Mouse (Mus musculus) heart, postnatal 0 days (tissue): ENCODE results near the gene Acod1. TPM values are rescaled to one million over a fixed set of nuclear protein-coding genes. Genes with fewer than 3 reads are reported as not detected.

Experiments used
- ATAC-seq: fragments of 200-750 bp; cut with Nextera tagmentation; 2 replicates; pipeline ENCODE4 v1.8.0; 2017; ENCODE audit warnings: low read depth, moderate number of reproducible peaks, moderate library complexity; ENCODE audit not compliant: insufficient read depth
- DNase-seq: peaks from one replicate; pipeline ENCODE4 v3.0.0-alpha.2; 2016; ENCODE audit warnings: low spot score
- H3K27ac ChIP-seq: fragments of 300-500 bp; sonication (generic); 2 replicates; pipeline ENCODE4 v1.5.1; 2014; ENCODE audit warnings: low read depth, mild to moderate bottlenecking
- H3K27me3 ChIP-seq: fragments of 300-500 bp; sonication (generic); 2 replicates; pipeline ENCODE4 v1.6.1; 2014; ENCODE audit warnings: low read length, mixed read lengths; ENCODE audit not compliant: control insufficient read depth, insufficient read depth
- H3K36me3 ChIP-seq: fragments of 300-500 bp; sonication (generic); replicated peaks from 2 replicates; pipeline ENCODE4 v1.6.1; 2014; ENCODE audit warnings: low read length, mixed read lengths; ENCODE audit not compliant: control insufficient read depth, insufficient read depth
- H3K4me1 ChIP-seq: fragments of 300-500 bp; sonication (generic); 2 replicates; pipeline ENCODE4 v1.6.1; 2014; ENCODE audit warnings: antibody characterized with exemption; ENCODE audit not compliant: control insufficient read depth, insufficient read depth
- H3K4me2 ChIP-seq: fragments of 300-500 bp; sonication (generic); 2 replicates; pipeline ENCODE4 v1.6.1; 2014; ENCODE audit warnings: low read depth, mild to moderate bottlenecking, low read length, moderate library complexity
- H3K4me3 ChIP-seq: fragments of 300-500 bp; sonication (generic); 2 replicates; pipeline ENCODE4 v1.5.1; 2014; ENCODE audit warnings: low read depth, low read length
- H3K9ac ChIP-seq: fragments of 300-500 bp; sonication (generic); replicated peaks from 2 replicates; pipeline ENCODE4 v1.6.1; 2014; ENCODE audit warnings: low read depth, low read length, mixed read lengths
- H3K9me3 ChIP-seq: fragments of 300-500 bp; sonication (generic); replicated peaks from 2 replicates; pipeline ENCODE4 v1.6.1; 2016; ENCODE audit warnings: low read length; ENCODE audit not compliant: control insufficient read depth
- CTCF ChIP-seq: IDR thresholded peaks from 2 replicates; pipeline ENCODE4 v1.5.1; 2016; ENCODE audit warnings: antibody characterized with exemption, control low read depth, low read depth
- EP300 ChIP-seq: IDR thresholded peaks from 2 replicates; pipeline ENCODE4 v1.6.1; 2016; ENCODE audit warnings: antibody characterized with exemption, low read depth
- WGBS: fragments of 180-500 bp; shearing (Covaris S2); extraction: QIAGEN DNeasy Blood & Tissue Kit; methylation state at CpG from one replicate; pipeline ENCODE4 v1.1.7; 2014; 5-methylcytosine and 5-hydroxymethylcytosine counted together
- polyA plus RNA-seq: library from polyadenylated mRNA; unstranded; fragments of >200 nt; fragmentation: Nextera tagmentation; extraction: Ambion mirVana; gene quantifications from 2 replicates; pipeline ENCODE4 v1.2.1, GENCODE M21; 2015
- total RNA-seq: library from RNA; depleted of rRNA; stranded (reverse); fragments of >200 nt; gene quantifications from 2 replicates; pipeline ENCODE4 v1.2.3, GENCODE M21; 2014; ENCODE audit warnings: low replicate concordance

Gene Acod1
- total and polyA plus RNA-seq, 2 experiments from 2014 or later = not detected

GRCm38 (mm10) chr14:103051159-103051769 is 4.5 kb downstream of the Acod1 start:
- H3K36me3 ChIP-seq = no peaks in the 10 kb centered on the region
- no peak overlapping the region for H3K9ac ChIP-seq
- DNase-seq = peak; percentile 70
- H3K4me2 ChIP-seq = no peak overlapping the region
- ATAC-seq = peak; percentile 89
- no peaks in the 10 kb centered on the region for H3K9me3 ChIP-seq
- H3K4me3 ChIP-seq = no peak overlapping the region
- H3K4me1 ChIP-seq = no peaks in the 10 kb centered on the region
- H3K27me3 ChIP-seq = no peaks in the 10 kb centered on the region
- TF ChIP-seq CTCF = peak; percentile 100
- TF ChIP-seq EP300 = no peak
- WGBS = 29% methylated on average over 8 of the region's 8 CpGs
- H3K27ac ChIP-seq = no peak overlapping the region

GRCm38 (mm10) chr14:103054731-103055130 is 8.0 kb downstream of the Acod1 start:
- no peak overlapping the region for H3K9ac ChIP-seq
- no peak for TF ChIP-seq CTCF
- no peaks in the 10 kb centered on the region; the same call in 1 of the 2 replicates for H3K9me3 ChIP-seq
- no peaks in the 10 kb centered on the region for H3K4me1 ChIP-seq
- ATAC-seq = no peak
- no peak for DNase-seq
- H3K4me3 ChIP-seq = no peak overlapping the region
- no peak overlapping the region for H3K4me2 ChIP-seq
- no peaks in the 10 kb centered on the region for H3K36me3 ChIP-seq
- H3K27me3 ChIP-seq = no peaks in the 10 kb centered on the region
- WGBS = 72% methylated on average over 13 of the region's 13 CpGs
- no peak overlapping the region for H3K27ac ChIP-seq

DNA sequence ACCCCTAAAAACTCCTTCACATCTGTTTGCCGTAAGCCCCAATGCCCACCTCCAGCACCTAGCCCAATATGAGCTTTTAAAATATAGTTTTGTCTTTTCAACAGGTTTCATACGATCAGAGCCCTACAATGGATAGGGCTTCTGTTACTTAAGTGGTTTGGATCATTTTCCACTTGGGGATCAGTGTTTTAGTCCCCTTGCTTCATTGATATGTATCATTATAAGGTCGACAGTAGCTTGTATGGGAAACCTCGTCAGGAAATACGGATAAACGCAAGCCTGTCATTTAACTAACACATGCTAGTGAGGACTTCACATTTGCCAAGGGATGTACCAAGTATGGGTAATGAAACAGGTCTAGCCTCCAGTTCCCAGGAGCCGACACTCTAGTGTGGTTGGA is 9.8 kb downstream of the Acod1 start:
- Histone ChIP-seq H3K9me3 (no peaks in the 10 kb centered on the region; the same call in 1 of the 2 replicates), H3K27ac (no peak overlapping the region), H3K4me2 (no peak overlapping the region), H3K4me3 (no peak overlapping the region), H3K27me3 (no peaks in the 10 kb centered on the region), H3K9ac (no peak overlapping the region), H3K4me1 (no peaks in the 10 kb centered on the region), H3K36me3 (no peaks in the 10 kb centered on the region)
- ATAC-seq (no peak), DNase-seq (no peak)
- TF ChIP-seq EP300 (no peak), CTCF (no peak)
- WGBS = 79% methylated on average over 7 of the region's 7 CpGs

- Histone ChIP-seq H3K27ac (no peak overlapping the region), H3K4me2 (no peak overlapping the region), H3K4me1 (no peaks in the 10 kb centered on the region), H3K4me3 (no peak overlapping the region), H3K9me3 (no peaks in the 10 kb centered on the region; the same call in 1 of the 2 replicates), H3K36me3 (no peaks in the 10 kb centered on the region), H3K27me3 (no peaks in the 10 kb centered on the region), H3K9ac (no peak overlapping the region)
- TF ChIP-seq CTCF = no peak
- TF ChIP-seq EP300 = no peak
- 50% methylated on average over 1 of the region's 1 CpGs for WGBS
- ATAC-seq = no peak
- DNase-seq = no peak
These were observed 12.2 kb downstream of the Acod1 start for GRCm38 (mm10) chr14:103058998-103059397.

DNA sequence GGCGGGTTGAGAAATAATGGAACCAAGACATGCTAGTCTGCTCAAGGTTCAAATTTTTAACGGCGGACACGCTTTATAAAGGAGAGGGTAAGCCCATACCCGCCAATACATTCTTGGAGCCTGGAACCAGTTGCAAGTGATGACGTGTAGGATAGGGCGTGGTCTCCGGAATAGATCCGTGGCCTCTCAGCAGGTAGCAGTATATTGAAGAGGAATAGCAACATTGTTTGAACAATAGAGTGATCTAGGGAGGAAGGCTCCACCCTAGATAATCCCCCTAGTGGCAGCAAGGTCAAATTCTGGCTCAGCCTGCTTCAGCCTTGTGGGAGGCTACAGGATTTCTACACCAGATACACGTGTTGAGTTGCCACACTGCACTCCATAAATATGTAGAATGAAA is 12.7 kb downstream of the Acod1 start:
- H3K27me3 ChIP-seq = no peaks in the 10 kb centered on the region
- WGBS = 72% methylated on average over 10 of the region's 10 CpGs
- H3K9me3 ChIP-seq = no peaks in the 10 kb centered on the region; the same call in 1 of the 2 replicates
- H3K4me2 ChIP-seq = no peak overlapping the region
- DNase-seq (no peak), ATAC-seq (no peak)
- no peak overlapping the region for H3K4me3 ChIP-seq
- H3K27ac ChIP-seq = no peak overlapping the region
- H3K4me1 ChIP-seq = no peaks in the 10 kb centered on the region
- H3K36me3 ChIP-seq = no peaks in the 10 kb centered on the region
- TF ChIP-seq EP300 (no peak), CTCF (no peak)
- no peak overlapping the region for H3K9ac ChIP-seq
